Mouse (Mus musculus) heart, embryonic 14.5 days (tissue): ENCODE results near the gene Ehbp1l1. TPM values are rescaled to one million over a fixed set of nuclear protein-coding genes. Genes with fewer than 3 reads are reported as not detected.

ENCODE experiments used
- ATAC-seq: fragments of 200-750 bp; cut with Nextera tagmentation; 2 replicates; pipeline ENCODE4 v1.8.0; 2017; ENCODE audit warnings: low read depth, moderate TSS enrichment; ENCODE audit not compliant: insufficient number of reproducible peaks, insufficient read depth, low FRiP score
- H3K27ac ChIP-seq, 2 experiments: fragments of 200-500 bp in 1 of 2; fragments of 300-500 bp in 1 of 2; sonication (generic) in 1 of 2; replicated peaks in 1 of 2; 2 replicates each; pipeline ENCODE4 v1.5.1; 2012 to 2014; ENCODE audit warnings: low read depth in 2 of 2, low read length in 2 of 2, control low read depth in 1 of 2, mild to moderate bottlenecking in 1 of 2, mixed read lengths in 1 of 2; ENCODE audit not compliant: control insufficient read depth in 1 of 2, insufficient read depth in 1 of 2
- H3K27me3 ChIP-seq: fragments of 300-500 bp; sonication (generic); 2 replicates; pipeline ENCODE4 v1.6.1; 2014; ENCODE audit warnings: mild to moderate bottlenecking, low read length, control low read depth; ENCODE audit not compliant: control insufficient read depth, insufficient read depth
- H3K36me3 ChIP-seq: fragments of 300-500 bp; sonication (generic); 2 replicates; pipeline ENCODE4 v1.6.1; 2014; ENCODE audit warnings: mild to moderate bottlenecking, control low read depth, low read length, mixed read lengths; ENCODE audit not compliant: control insufficient read depth, insufficient read depth
- H3K4me1 ChIP-seq, 2 experiments: fragments of 200-500 bp in 1 of 2; fragments of 300-500 bp in 1 of 2; sonication (generic) in 1 of 2; 2 replicates each; pipeline ENCODE4 v1.6.1; 2012 to 2014; ENCODE audit warnings: low read length in 2 of 2, control low read depth in 1 of 2, mixed read lengths in 1 of 2; ENCODE audit not compliant: control insufficient read depth in 2 of 2, insufficient read depth in 2 of 2
- H3K4me2 ChIP-seq: fragments of 300-500 bp; sonication (generic); 2 replicates; pipeline ENCODE4 v1.6.1; 2014; ENCODE audit warnings: mild to moderate bottlenecking, low read length
- H3K4me3 ChIP-seq, 2 experiments: fragments of 200-500 bp in 1 of 2; fragments of 300-500 bp in 1 of 2; sonication (generic) in 1 of 2; 2 replicates each; pipeline ENCODE4 v1.5.1; 2012 to 2014; ENCODE audit warnings: low read length in 2 of 2, mild to moderate bottlenecking in 2 of 2, control low read depth in 1 of 2, low read depth in 1 of 2, moderate library complexity in 1 of 2; ENCODE audit not compliant: control insufficient read depth in 1 of 2, insufficient read depth in 1 of 2
- H3K9ac ChIP-seq: fragments of 300-500 bp; sonication (generic); 2 replicates; pipeline ENCODE4 v1.6.1; 2014; ENCODE audit warnings: mild to moderate bottlenecking, low read length
- H3K9me3 ChIP-seq: fragments of 300-500 bp; sonication (generic); 2 replicates; pipeline ENCODE4 v1.6.1; 2016; ENCODE audit warnings: low read length, control low read depth; ENCODE audit not compliant: control insufficient read depth
- WGBS: fragments of 180-500 bp; shearing (Covaris S2); extraction: QIAGEN DNeasy Blood & Tissue Kit; methylation state at CpG from one replicate; pipeline ENCODE4 v1.1.7; 2014; 5-methylcytosine and 5-hydroxymethylcytosine counted together
- polyA plus RNA-seq: library from polyadenylated mRNA; unstranded; fragments of >200 nt; fragmentation: Nextera tagmentation; extraction: Ambion mirVana; gene quantifications from 2 replicates; pipeline ENCODE4 v1.2.1, GENCODE M21; 2014

Ehbp1l1 gene
- polyA plus RNA-seq, 1 experiment from 2014 or later: 66.5 TPM

DNA sequence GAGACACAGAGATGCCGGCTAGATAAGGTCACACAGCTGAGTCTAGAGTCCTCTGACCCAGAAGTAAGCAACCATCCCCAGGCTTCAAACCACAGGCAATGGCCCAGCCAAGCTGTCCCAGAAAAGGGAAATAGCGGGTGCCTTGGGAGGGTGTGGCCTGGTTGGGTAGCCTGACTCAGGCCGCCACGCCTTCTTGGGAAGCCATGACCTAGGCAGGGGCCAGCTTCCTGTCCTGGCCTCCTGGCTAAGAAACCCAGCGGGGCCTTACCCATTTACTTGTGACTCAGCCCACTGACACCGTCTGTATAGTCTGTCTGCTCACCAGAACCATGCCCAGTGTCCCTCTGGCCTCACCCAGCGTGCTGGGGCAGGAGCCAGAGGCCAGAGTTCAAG, 1.6 kb downstream of the Ehbp1l1 start:
- no peaks in the 10 kb centered on the region for H3K27me3 ChIP-seq
- H3K4me1 ChIP-seq: peaks cover 24 to 43% of the 10 kb centered on the region in 2 experiments
- peak; percentile 5; the same call in 1 of the 2 replicates for ATAC-seq
- WGBS: 13% methylated on average over 7 of the region's 7 CpGs
- no peaks in the 10 kb centered on the region for H3K9me3 ChIP-seq
- peak overlapping the region; percentile 87 for H3K4me2 ChIP-seq
- peak overlapping the region; percentile 84 to 96 for H3K4me3 ChIP-seq
- H3K9ac ChIP-seq: peak overlapping the region; percentile 98
- peak overlapping the region; percentile 97 to 98 for H3K27ac ChIP-seq
- peaks cover 53% of the 10 kb centered on the region for H3K36me3 ChIP-seq

DNA sequence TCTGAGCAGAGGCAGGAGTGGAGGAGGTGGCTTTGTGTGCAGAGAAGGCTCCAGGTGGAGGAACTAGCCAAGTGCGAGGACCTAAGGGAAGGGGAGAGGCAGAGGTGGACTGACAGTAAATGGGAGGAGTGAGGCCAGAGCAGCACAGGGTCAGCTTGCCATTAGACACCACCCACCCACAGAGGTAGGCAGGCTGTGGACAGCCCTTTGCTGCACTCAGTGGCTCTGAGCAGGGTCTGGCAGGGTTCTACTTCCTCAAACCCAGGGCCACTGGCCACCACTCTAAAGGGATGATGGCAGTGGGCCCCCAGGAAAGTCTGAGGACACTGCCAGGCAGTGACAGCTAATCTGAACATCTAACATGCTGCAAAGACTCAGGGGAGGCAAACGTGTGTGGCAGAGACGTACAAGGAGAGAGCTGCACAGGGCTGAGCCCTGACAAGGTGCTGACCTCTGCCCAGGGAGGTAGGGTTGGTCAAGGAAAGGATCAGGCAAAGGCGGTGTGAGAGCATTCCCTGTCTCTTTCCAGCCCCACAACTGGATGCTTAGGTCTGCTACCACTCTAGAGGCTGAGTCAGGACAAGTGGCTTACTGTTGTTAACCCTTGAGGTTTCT, 2.1 kb downstream of the Ehbp1l1 start:
- no peaks in the 10 kb centered on the region for H3K27me3 ChIP-seq
- peaks cover 58% of the 10 kb centered on the region for H3K36me3 ChIP-seq
- ATAC-seq: no peak
- peak overlapping the region; percentile 87 for H3K4me2 ChIP-seq
- peak overlapping the region; percentile 98 for H3K9ac ChIP-seq
- peak overlapping the region; percentile 97 to 98 for H3K27ac ChIP-seq
- H3K4me3 ChIP-seq: peak overlapping the region; percentile 84 to 96
- no peaks in the 10 kb centered on the region for H3K9me3 ChIP-seq
- peaks cover 24 to 43% of the 10 kb centered on the region in 2 experiments for H3K4me1 ChIP-seq
- WGBS: 25% methylated on average over 4 of the region's 4 CpGs

DNA sequence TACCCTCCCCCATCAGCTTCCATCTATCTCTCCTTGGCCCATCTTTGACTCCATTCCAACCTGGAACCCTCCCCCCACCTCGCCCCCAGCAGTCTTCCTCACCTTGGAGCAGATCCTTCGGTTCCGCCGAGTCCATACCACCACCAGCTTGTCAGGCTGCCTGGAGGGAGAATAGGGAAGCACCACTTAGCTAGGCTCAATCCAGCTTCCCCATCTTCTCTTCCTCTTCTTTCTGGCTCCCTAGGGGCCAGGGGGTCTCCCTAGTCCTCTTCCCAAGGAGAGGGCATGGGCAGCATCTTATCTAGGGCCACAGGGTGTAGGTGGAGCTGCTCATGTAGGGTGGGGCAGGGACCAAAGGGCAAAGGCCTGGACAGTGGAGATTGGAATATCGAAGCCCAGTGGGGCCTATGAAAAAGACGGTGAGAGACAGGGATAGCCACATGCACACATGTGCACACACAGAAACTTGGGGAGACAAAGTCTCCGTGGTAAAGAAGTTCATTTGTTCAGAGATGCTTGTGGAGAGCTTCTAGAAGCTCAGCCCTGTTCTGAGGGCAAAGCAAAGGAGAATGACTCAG, 3.2 kb downstream of the Ehbp1l1 start:
- 87% methylated on average over 7 of the region's 7 CpGs for WGBS
- Histone ChIP-seq H3K9ac (0 out of 2 replicates have a peak overlapping the region, but pooled peaks have one; percentile 16), H3K4me3 (no peak overlapping the region), H3K9me3 (no peaks in the 10 kb centered on the region), H3K4me2 (no peak overlapping the region), H3K36me3 (peaks cover 66% of the 10 kb centered on the region), H3K4me1 (peaks cover 17 to 33% of the 10 kb centered on the region in 2 experiments; a peak in 3 of 4 replicates), H3K27ac (no peak overlapping the region), H3K27me3 (no peaks in the 10 kb centered on the region)
- ATAC-seq: no peak

DNA sequence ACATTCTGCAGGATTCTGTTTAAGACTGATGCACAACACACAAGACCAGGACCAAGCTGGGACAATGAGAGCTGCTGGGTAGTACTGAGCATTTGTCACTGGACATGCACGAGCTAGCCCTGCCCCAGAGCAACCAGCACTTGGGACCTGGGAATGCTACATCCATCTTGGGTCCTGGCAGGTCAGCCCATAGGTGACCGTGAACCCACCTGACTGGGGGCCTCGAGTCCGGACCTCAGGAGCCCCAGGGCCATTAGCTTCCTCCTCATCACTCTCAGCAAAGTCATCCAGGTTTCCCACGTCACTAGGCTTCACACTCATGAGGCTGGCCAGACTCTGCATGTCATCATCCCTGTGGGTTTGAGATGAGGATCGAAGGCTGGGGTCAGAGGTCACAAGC, 4.9 kb downstream of the Ehbp1l1 start:
- H3K4me1 ChIP-seq: peaks cover 8 to 31% of the 10 kb centered on the region in 2 experiments; a peak in 3 of 4 replicates
- 87% methylated on average over 6 of the region's 6 CpGs for WGBS
- ATAC-seq: no peak
- H3K4me3 ChIP-seq: no peak overlapping the region
- no peaks in the 10 kb centered on the region for H3K9me3 ChIP-seq
- no peak overlapping the region for H3K9ac ChIP-seq
- peaks cover 83% of the 10 kb centered on the region for H3K36me3 ChIP-seq
- H3K4me2 ChIP-seq: no peak overlapping the region
- H3K27me3 ChIP-seq: no peaks in the 10 kb centered on the region
- H3K27ac ChIP-seq: no peak overlapping the region

DNA sequence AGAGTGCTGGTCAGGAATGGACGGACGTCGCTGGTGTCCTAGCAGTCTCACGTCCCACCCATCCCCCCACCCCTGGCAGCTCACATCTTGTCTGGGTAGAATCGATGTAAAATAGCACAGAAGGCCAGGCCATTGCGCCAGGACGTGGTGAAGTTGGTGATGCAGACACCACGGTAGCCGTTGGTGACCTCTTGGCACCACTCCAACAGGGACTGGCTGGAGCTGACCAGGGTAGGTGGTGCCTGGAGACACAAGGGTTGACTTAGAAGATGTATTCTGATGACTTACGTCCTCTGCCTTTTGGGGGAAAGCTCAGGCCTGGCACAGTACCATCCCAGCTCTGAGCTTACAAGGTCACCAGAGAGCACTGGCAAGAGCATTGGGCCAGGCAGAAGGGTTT, 9.2 kb downstream of the Ehbp1l1 start:
- Histone ChIP-seq H3K4me1 (peaks cover 5 to 35% of the 10 kb centered on the region in 2 experiments), H3K27me3 (no peaks in the 10 kb centered on the region), H3K4me3 (no peak overlapping the region), H3K4me2 (no peak overlapping the region), H3K27ac (no peak overlapping the region), H3K9me3 (no peaks in the 10 kb centered on the region), H3K9ac (no peak overlapping the region), H3K36me3 (peaks cover 95% of the 10 kb centered on the region)
- ATAC-seq: no peak
- WGBS: 49% methylated on average over 10 of the region's 10 CpGs

DNA sequence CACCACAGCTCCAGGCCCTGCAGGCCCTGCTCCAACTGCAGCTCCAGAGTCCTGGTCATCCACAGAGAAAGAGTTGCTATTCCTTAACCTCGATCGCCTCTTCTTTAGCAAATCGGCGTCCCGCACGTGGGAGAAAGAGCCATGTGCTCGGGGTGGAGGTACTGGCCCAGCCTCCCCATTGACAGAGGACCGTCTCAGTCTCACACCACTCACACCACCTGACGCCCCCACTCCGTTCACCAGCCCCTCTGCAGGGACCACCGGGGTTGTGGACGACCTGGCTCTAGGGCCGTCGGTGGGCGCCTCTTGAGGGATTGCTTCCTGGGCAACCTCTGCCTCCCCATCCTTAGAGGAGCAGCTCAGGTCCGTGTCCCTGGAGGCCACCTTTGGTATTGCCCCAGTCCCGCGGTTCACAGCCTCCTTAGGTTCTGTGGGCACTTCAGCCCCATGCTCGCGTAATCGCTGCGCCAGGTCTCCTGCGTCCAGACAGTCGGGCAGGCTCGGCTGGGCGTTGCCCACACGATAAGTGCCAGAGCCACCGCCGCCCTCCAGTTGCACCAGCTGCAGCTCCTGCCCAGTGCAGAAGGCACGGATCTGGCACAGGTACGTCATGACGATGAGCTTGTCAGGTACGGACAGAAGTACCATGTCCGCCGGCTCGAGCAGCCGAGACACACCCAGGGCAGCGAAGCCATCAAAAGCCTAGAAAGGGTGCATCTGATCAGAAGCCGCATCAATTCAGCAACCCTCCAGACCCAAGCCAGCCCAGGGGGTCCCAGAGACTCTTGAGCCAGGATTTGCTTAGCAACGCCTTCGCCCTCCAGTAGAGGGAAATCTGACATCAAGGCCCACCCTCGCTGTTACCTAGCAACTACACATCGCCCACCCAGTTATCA, 10.1 kb downstream of the Ehbp1l1 start:
- Histone ChIP-seq H3K36me3 (peaks cover 95% of the 10 kb centered on the region), H3K27me3 (no peaks in the 10 kb centered on the region), H3K9ac (no peak overlapping the region), H3K4me3 (no peak overlapping the region), H3K27ac (no peak overlapping the region), H3K4me2 (no peak overlapping the region), H3K4me1 (peaks cover 5 to 35% of the 10 kb centered on the region in 2 experiments), H3K9me3 (no peaks in the 10 kb centered on the region)
- ATAC-seq: no peak; the same call in 1 of the 2 replicates
- WGBS: 47% methylated on average over 43 of the region's 43 CpGs

DNA sequence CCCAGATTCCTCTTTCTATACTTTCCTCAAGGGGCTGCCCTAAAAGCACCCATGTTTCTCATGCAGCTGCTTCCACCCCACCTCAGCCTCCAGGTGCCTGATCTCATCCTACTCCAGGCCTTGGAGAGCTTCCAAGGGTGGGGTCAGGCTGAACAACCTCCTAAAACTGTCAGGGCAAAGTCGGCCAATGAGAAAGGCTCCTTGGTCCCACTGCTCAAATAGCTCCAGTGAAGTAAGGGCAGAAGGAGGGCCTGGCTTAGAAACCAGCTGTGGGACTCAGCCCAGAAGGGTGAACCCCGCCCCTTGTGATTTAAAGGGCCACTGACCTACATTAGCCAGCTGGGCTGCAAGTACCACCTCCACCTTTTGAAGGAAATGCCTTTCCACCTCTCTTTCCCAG, 12.4 kb downstream of the Ehbp1l1 start:
- ATAC-seq: no peak
- Histone ChIP-seq H3K27me3 (no peaks in the 10 kb centered on the region), H3K27ac (peak overlapping the region in 1 of 2 experiments; percentile 49; a peak in 1 of 4 replicates), H3K36me3 (peaks cover 95% of the 10 kb centered on the region), H3K4me2 (peak overlapping the region; percentile 6), H3K4me3 (no peak overlapping the region), H3K9ac (peak overlapping the region; percentile 18; the same call in 1 of the 2 replicates), H3K4me1 (peaks cover 5 to 35% of the 10 kb centered on the region in 2 experiments), H3K9me3 (no peaks in the 10 kb centered on the region)
- 14% methylated on average over 2 of the region's 2 CpGs for WGBS
